Mouse (Mus musculus) ES-E14 (cell line): ENCODE data around the gene Cap2.

Experiments used
- CHD2 ChIP-seq: IDR thresholded peaks from 2 replicates; pipeline ENCODE4 v1.6.1; 2014; ENCODE audit warnings: mild to moderate bottlenecking, low read depth, low read length, inconsistent platforms
- HCFC1 ChIP-seq: IDR thresholded peaks from 2 replicates; pipeline ENCODE4 v1.6.1; 2012; ENCODE audit warnings: low read length, inconsistent platforms, borderline replicate concordance; ENCODE audit not compliant: insufficient read depth
- MAFK ChIP-seq: IDR thresholded peaks from 2 replicates; pipeline ENCODE4 v1.6.1; 2014; ENCODE audit warnings: mild to moderate bottlenecking, low read depth, low read length, inconsistent platforms; ENCODE audit not compliant: insufficient read depth
- ZC3H11A ChIP-seq: IDR thresholded peaks from 2 replicates; pipeline ENCODE4 v1.6.1; 2012; ENCODE audit warnings: low read depth, mild to moderate bottlenecking, inconsistent platforms, low read length, borderline replicate concordance
- ZNF384 ChIP-seq: IDR thresholded peaks from 2 replicates; pipeline ENCODE4 v1.6.1; 2012; ENCODE audit warnings: low read depth, low read length, inconsistent platforms

- TF ChIP-seq ZC3H11A (no peak), HCFC1 (no peak), MAFK (no peak), CHD2 (no peak), ZNF384 (no peak)
These were observed 37.6 kb downstream of the Cap2 start for GRCm38 (mm10) chr13:46539284-46539683.
